Mouse (Mus musculus) cerebellum, adult 2 months (tissue): ENCODE measurements around the gene Pex7.

Source experiments
- CTCF ChIP-seq: fragments of 200-500 bp; IDR thresholded peaks from 2 replicates; pipeline ENCODE4 v1.5.1; 2011; ENCODE audit warnings: low read depth, mild to moderate bottlenecking, control low read depth, low read length, moderate library complexity, borderline replicate concordance; ENCODE audit not compliant: insufficient read depth
- POLR2A ChIP-seq: fragments of 200-500 bp; IDR thresholded peaks from 2 replicates; pipeline ENCODE4 v1.6.1; 2011; ENCODE audit warnings: low read length, control low read depth, borderline replicate concordance; ENCODE audit not compliant: insufficient read depth

GRCm38 (mm10) chr10:19891686-19892085 is 15.8 kb downstream of the Pex7 start:
- TF ChIP-seq CTCF, result no peak
- no peak for TF ChIP-seq POLR2A
